Mouse (Mus musculus) common myeloid progenitor, adult 5-6 weeks (primary cell): ENCODE results near the gene 4921524J17Rik. TPM values are rescaled to one million over a fixed set of nuclear protein-coding genes. Genes with fewer than 3 reads are reported as not detected.

Experiments
- ATAC-seq: replicated peaks from 2 replicates; pipeline ENCODE4 v1.8.0; 2016; ENCODE audit warnings: low read depth, mild to moderate bottlenecking, moderate TSS enrichment, inconsistent platforms; ENCODE audit not compliant: poor library complexity, severe bottlenecking
- total RNA-seq: library from RNA; stranded (forward); fragments of 200-1000, 187-1606 nt; gene quantifications from 2 replicates; pipeline ENCODE4 v1.2.3, GENCODE M21; 2017

Gene 4921524J17Rik
- total RNA-seq, 1 experiment from 2014 or later, result 79.9 TPM

DNA sequence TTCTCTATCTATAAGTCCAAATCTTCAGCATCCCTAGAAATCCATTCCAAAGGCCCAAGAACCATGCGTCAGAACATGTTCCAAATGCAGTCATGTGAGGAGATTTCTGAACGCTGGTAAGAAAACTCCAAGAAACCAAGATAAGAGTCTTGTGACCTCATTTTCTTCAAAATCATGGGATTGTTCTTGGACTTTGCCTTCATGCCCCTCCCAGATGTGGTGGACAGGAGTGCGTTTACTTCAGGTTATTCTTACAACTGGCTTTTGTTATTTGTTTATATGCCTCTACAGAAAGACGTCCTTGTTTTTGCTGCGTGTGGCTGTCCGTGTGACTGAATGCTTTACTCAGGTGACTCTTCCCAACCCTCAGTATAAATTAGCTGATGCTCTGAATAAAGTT, 39.4 kb downstream of the 4921524J17Rik start:
- no peak for ATAC-seq

- ATAC-seq, result no peak
Measured at GRCm38 (mm10) chr8:85391438-85391837, 41.2 kb downstream of the 4921524J17Rik start.

GRCm38 (mm10) chr8:85386205-85386604, 46.4 kb downstream of the 4921524J17Rik start, which contains the start of gene Mylk3:
TSS of gene Mylk3 (minus strand) at chr8:85386345.
- ATAC-seq, result no peak

- ATAC-seq, result no peak
Measured at GRCm38 (mm10) chr8:85381926-85382325, 50.7 kb downstream of the 4921524J17Rik start.

DNA sequence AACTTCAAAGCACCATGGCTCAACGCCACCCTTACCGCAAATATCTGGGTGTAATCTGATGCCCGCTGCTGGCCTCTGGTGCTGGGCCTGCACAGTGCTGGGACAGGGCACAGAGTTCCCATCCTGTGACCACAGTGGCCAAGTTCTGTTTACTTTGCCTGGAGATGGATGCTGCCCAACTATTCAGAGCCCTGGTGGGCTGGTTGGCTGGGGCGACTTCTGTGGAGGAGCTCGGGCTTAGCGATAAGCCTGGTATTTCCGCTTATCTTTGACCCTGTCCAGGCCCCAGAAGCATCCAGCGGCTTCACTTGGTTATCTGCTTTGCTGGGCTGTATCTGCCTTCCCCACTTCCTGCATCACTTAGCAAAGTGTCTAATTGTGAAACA, 51.8 kb downstream of the 4921524J17Rik start:
- peak; percentile 82 for ATAC-seq

GRCm38 (mm10) chr8:85380123-85380823, 52.4 kb downstream of the 4921524J17Rik start:
- peak; percentile 6 for ATAC-seq

DNA sequence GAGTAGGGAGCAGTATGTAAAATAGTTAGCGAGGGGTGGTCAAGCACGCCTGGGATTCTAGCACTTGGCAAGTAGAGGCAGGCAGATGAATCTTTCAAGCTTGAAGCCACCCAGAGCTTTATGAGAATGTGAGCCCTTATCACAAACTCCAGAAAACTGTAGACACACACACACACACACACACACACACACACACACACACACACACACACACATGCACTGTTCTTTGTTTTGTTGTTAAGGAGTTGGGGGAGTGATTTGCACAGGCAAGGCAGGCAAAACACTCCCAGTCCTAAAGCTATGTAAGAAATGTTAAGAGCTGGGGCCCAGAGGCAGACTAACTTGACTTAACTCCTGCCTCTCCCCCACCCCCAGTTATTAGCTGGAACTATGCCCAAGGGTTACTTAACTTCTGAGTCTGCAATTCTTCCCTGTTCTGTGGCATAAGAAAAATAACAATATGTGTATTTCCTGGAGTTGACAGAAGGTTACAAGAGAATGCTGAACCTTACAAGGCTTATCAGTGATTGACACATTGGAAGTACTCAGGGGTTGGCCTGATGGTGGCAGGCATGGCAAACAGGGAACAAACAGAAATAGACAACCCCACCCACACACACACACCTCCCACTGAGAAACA, 53.4 kb downstream of the 4921524J17Rik start:
- ATAC-seq, result peak; percentile 61

GRCm38 (mm10) chr8:85376516-85376915, 56.1 kb downstream of the 4921524J17Rik start:
- ATAC-seq, result no peak

GRCm38 (mm10) chr8:85374286-85374685, 58.3 kb downstream of the 4921524J17Rik start:
- ATAC-seq, result no peak

- ATAC-seq, result peak; percentile 39; the same call in 1 of the 2 replicates
Measured at GRCm38 (mm10) chr8:85373435-85374039, 59.1 kb downstream of the 4921524J17Rik start.

- ATAC-seq, result no peak
Measured at GRCm38 (mm10) chr8:85372465-85372839, 60.2 kb downstream of the 4921524J17Rik start.

- no peak for ATAC-seq
Measured at GRCm38 (mm10) chr8:85371736-85372464, 60.7 kb downstream of the 4921524J17Rik start.

DNA sequence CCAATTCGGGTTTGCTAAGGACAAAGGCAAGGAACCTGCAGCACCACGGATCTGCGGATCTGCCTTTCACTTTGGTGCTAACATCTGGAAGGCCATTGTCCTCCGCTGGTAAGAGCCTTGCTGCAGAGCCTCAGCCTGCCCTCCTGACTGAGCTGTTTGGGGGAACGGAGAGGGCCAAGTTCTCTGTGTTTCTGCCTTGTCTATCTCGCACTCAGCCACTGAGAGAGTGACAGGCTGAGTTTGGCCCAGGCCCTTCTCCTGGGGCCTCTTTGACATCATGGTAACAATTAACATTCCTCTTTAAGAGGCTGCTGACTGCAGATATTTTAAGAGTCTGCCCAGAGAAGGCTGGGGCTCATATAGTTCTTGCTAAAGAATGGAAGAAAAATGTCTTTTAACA, 67.5 kb downstream of the 4921524J17Rik start:
- no peak for ATAC-seq

- no peak for ATAC-seq
Measured at GRCm38 (mm10) chr8:85364628-85365027, 68.0 kb downstream of the 4921524J17Rik start.

GRCm38 (mm10) chr8:85363406-85363805, 69.2 kb downstream of the 4921524J17Rik start:
- ATAC-seq, result no peak

GRCm38 (mm10) chr8:85362211-85362610, 70.4 kb downstream of the 4921524J17Rik start:
- ATAC-seq, result no peak

Other genes starting within 250 kb of the 4921524J17Rik start
- gene Olfr371, start 206.8 kb downstream of the 4921524J17Rik start, total RNA-seq, result not detected in 2 replicates
- 106 and 117 TPM in 2 replicates for gene Orc6, start 133.2 kb downstream of the 4921524J17Rik start, total RNA-seq
- 137 and 140 TPM in 2 replicates for gene Vps35, start 133.0 kb downstream of the 4921524J17Rik start, total RNA-seq
- 11.2 and 15.0 TPM in 2 replicates for gene Mylk3, start 46.5 kb downstream of the 4921524J17Rik start, total RNA-seq
- 1.1 and 3.7 TPM in 2 replicates for gene Gpt2, start 59.7 kb upstream of the 4921524J17Rik start, total RNA-seq
- gene Dnaja2, start 122.5 kb upstream of the 4921524J17Rik start, total RNA-seq, result 111 and 117 TPM in 2 replicates